Mouse (Mus musculus) v-Abl transformed pro-B cells (cell line): ENCODE measurements around the gene Dop1a.

ENCODE experiments used
- in situ Hi-C, 2 experiments: fragments of 400-800 bp; cut with MboI; formaldehyde crosslinking; loops; one replicate each; pipeline ENCODE4 v1.15.1; 2025; ENCODE audit not compliant: unreplicated experiment in 2 of 2

Dop1a gene

GRCm38 (mm10) chr9:86466990-86467870 lies at the start of gene Dop1a:
Gene Dop1a, plus strand, starts transcription at chr9:86467154.
- in situ Hi-C loops, result loop anchor here (5.0 to 10.0 kb wide), 4 partner anchors 105 to 788 kb away; partner anchors contain the start of genes Pgm3 (in 2 of the 2), Rwdd2a (in 2 of the 2), Cep162 (in 1 of the 2) and Cyb5r4 (in 1 of the 2)

GRCm38 (mm10) chr9:86417971-86418370 lies 49.0 kb upstream of the Dop1a start:
- in situ Hi-C loops, result no loop called here

GRCm38 (mm10) chr9:86419366-86419765 lies 47.6 kb upstream of the Dop1a start:
- in situ Hi-C loops, result no loop called here

GRCm38 (mm10) chr9:86423331-86423730 lies 43.6 kb upstream of the Dop1a start:
- in situ Hi-C loops, result no loop called here

- in situ Hi-C loops, result no loop called here
These were observed 31.4 kb upstream of the Dop1a start for GRCm38 (mm10) chr9:86435510-86435909.

- in situ Hi-C loops, result no loop called here
These were observed 30.3 kb upstream of the Dop1a start for GRCm38 (mm10) chr9:86436608-86437007.

- in situ Hi-C loops, result no loop called here
These were observed 28.5 kb upstream of the Dop1a start for GRCm38 (mm10) chr9:86438337-86439009.

GRCm38 (mm10) chr9:86442248-86442647 lies 24.7 kb upstream of the Dop1a start:
- in situ Hi-C loops, result no loop called here

- in situ Hi-C loops, result no loop called here
These were observed 20.1 kb upstream of the Dop1a start for GRCm38 (mm10) chr9:86446847-86447246.

GRCm38 (mm10) chr9:86447431-86447830 lies 19.5 kb upstream of the Dop1a start:
- in situ Hi-C loops, result no loop called here

GRCm38 (mm10) chr9:86449581-86449980 lies 17.4 kb upstream of the Dop1a start:
- in situ Hi-C loops, result no loop called here

- in situ Hi-C loops, result loop anchor here (5.0 kb wide), 1 partner anchor 674 kb away; no protein-coding TSS in a partner anchor
These were observed 15.9 kb upstream of the Dop1a start for GRCm38 (mm10) chr9:86451094-86451493.

GRCm38 (mm10) chr9:86451617-86452016 lies 15.3 kb upstream of the Dop1a start:
- in situ Hi-C loops, result loop anchor here (5.0 kb wide), 1 partner anchor 674 kb away; no protein-coding TSS in a partner anchor

GRCm38 (mm10) chr9:86453626-86454025 lies 13.3 kb upstream of the Dop1a start:
- in situ Hi-C loops, result loop anchor here (5.0 kb wide), 1 partner anchor 676 kb away; no protein-coding TSS in a partner anchor

GRCm38 (mm10) chr9:86464151-86465105 lies 2.5 kb upstream of the Dop1a start, which contains the start of gene Ube2cbp:
Gene Ube2cbp, minus strand, starts transcription at chr9:86464950.
- in situ Hi-C loops, result loop anchor here (5.0 to 10.0 kb wide), 4 partner anchors 108 to 790 kb away; partner anchors contain the start of genes Pgm3 (in 2 of the 2), Rwdd2a (in 2 of the 2), Cep162 (in 1 of the 2) and Cyb5r4 (in 1 of the 2)

GRCm38 (mm10) chr9:86475956-86476355 lies 9.0 kb downstream of the Dop1a start:
- in situ Hi-C loops, result loop anchor here in 1 of 2 experiments (10.0 kb wide), 1 partner anchor 549 kb away; the partner anchor contains the start of gene Cyb5r4

- in situ Hi-C loops, result loop anchor here in 1 of 2 experiments (10.0 kb wide), 1 partner anchor 548 kb away; the partner anchor contains the start of gene Cyb5r4
These were observed 9.8 kb downstream of the Dop1a start for GRCm38 (mm10) chr9:86476763-86477162.

- in situ Hi-C loops, result loop anchor here in 1 of 2 experiments (10.0 kb wide), 1 partner anchor 546 kb away; the partner anchor contains the start of gene Cyb5r4
These were observed 11.6 kb downstream of the Dop1a start for GRCm38 (mm10) chr9:86478414-86479093.

GRCm38 (mm10) chr9:86482236-86482635 lies 15.3 kb downstream of the Dop1a start:
- in situ Hi-C loops, result no loop called here
